Mouse (Mus musculus) kidney, postnatal 4 days (tissue): ENCODE measurements around the gene Zhx3.

Experiments
- DNase-seq, 2 experiments: peaks; one replicate each; pipeline ENCODE4 v3.0.0; 2021; ENCODE audit warnings: mixed read lengths in 2 of 2

Zhx3 gene

GRCm38 (mm10) chr2:160872890-160873382, at the start of gene Zhx3:
Gene Zhx3 (minus strand): TSS chr2:160872998.
- DNase-seq: peak; percentile 93 to 96

GRCm38 (mm10) chr2:160921285-160921684, 48.5 kb upstream of the Zhx3 start:
- DNase-seq: no peak

GRCm38 (mm10) chr2:160918930-160919215, 46.1 kb upstream of the Zhx3 start:
- DNase-seq: no peak

- no peak for DNase-seq
Observed at GRCm38 (mm10) chr2:160918154-160918929, 45.5 kb upstream of the Zhx3 start.

- DNase-seq: no peak
Observed at GRCm38 (mm10) chr2:160917313-160917712, 44.5 kb upstream of the Zhx3 start.

- no peak for DNase-seq
Observed at GRCm38 (mm10) chr2:160916714-160917113, 43.9 kb upstream of the Zhx3 start.

- no peak for DNase-seq
Observed at GRCm38 (mm10) chr2:160915821-160916610, 43.2 kb upstream of the Zhx3 start.

GRCm38 (mm10) chr2:160914656-160915055, 41.9 kb upstream of the Zhx3 start:
- DNase-seq: no peak

GRCm38 (mm10) chr2:160912231-160912671, 39.5 kb upstream of the Zhx3 start, which contains the start of gene Emilin3:
Gene Emilin3 (minus strand): TSS chr2:160912328.
- DNase-seq: peak; percentile 52 to 56

GRCm38 (mm10) chr2:160911558-160912201, 38.9 kb upstream of the Zhx3 start:
- DNase-seq: peak; percentile 23 to 38

- no peak for DNase-seq
Observed at GRCm38 (mm10) chr2:160910633-160911032, 37.8 kb upstream of the Zhx3 start.

GRCm38 (mm10) chr2:160908607-160909006, 35.8 kb upstream of the Zhx3 start:
- no peak for DNase-seq

GRCm38 (mm10) chr2:160906101-160906500, 33.3 kb upstream of the Zhx3 start:
- no peak for DNase-seq

GRCm38 (mm10) chr2:160905301-160905700, 32.5 kb upstream of the Zhx3 start:
- no peak for DNase-seq

- no peak for DNase-seq
Observed at GRCm38 (mm10) chr2:160901656-160902412, 29.0 kb upstream of the Zhx3 start.

- DNase-seq: no peak
Observed at GRCm38 (mm10) chr2:160891697-160892096, 18.9 kb upstream of the Zhx3 start.

- DNase-seq: no peak
Observed at GRCm38 (mm10) chr2:160891045-160891444, 18.2 kb upstream of the Zhx3 start.

- peak; percentile 78 to 86 for DNase-seq
Observed at GRCm38 (mm10) chr2:160887859-160888258, 15.1 kb upstream of the Zhx3 start.

GRCm38 (mm10) chr2:160887284-160887683, 14.5 kb upstream of the Zhx3 start:
- DNase-seq: peak; percentile 90 to 93

- no peak for DNase-seq
Observed at GRCm38 (mm10) chr2:160886221-160886620, 13.4 kb upstream of the Zhx3 start.

GRCm38 (mm10) chr2:160884830-160885229, 12.0 kb upstream of the Zhx3 start:
- DNase-seq: peak; percentile 77 to 79

- peak in 1 of 2 experiments; percentile 26 for DNase-seq
Observed at GRCm38 (mm10) chr2:160883912-160884311, 11.1 kb upstream of the Zhx3 start.

- no peak for DNase-seq
Observed at GRCm38 (mm10) chr2:160882436-160882835, 9.6 kb upstream of the Zhx3 start.
